In genomic region chr8:83323056-83323455, GRCm38 (mm10) we compare ENCODE assay signal across 16 mouse cellular contexts. TPM values are rescaled to one million over a fixed set of nuclear protein-coding genes. Genes with fewer than 3 reads are reported as not detected.
DNase-seq lines count a peak whose midpoint lies in the region; ATAC-seq lines count a peak whose summit lies in the region.
"Had no signal": no experiment of that assay in that cellular context is flagged by ENCODE, and none has a peak within 500 bp of the region (broad histone marks: within the 10 kb centered on the region; RNA-seq: fewer than 3 reads in every experiment).

No protein-coding gene starts in this region.

- H3K27me3 ChIP-seq in forebrain, embryonic 13.5 days = no peaks in the 10 kb centered on the region
- no peaks in the 10 kb centered on the region for H3K27me3 ChIP-seq in forebrain, embryonic 11.5 days (ENCODE audit: control insufficient read depth, insufficient read depth, low read length)
- H3K27me3 ChIP-seq in limb, embryonic 10.5 days (ENCODE audit: low read depth, poor library complexity, severe bottlenecking) = no peaks in the 10 kb centered on the region
- H3K27me3 ChIP-seq: intestine, embryonic 15.5 days; neural tube, embryonic 12.5 days had no signal

- 0 out of 2 replicates have a peak, but pooled peaks have one; percentile 21 for ATAC-seq in forebrain, embryonic 13.5 days
- no peak for ATAC-seq in forebrain, embryonic 11.5 days (replicated peaks; ENCODE audit: low FRiP score)
- ATAC-seq: intestine, embryonic 15.5 days had no signal

- no peak overlapping the region for H3K4me2 ChIP-seq in forebrain, embryonic 13.5 days
- H3K4me2 ChIP-seq in forebrain, embryonic 11.5 days (ENCODE audit: low read depth, low read length, severe bottlenecking) = no peak overlapping the region
- H3K4me2 ChIP-seq: intestine, embryonic 15.5 days; neural tube, embryonic 12.5 days had no signal

- DNase-seq in forebrain, embryonic 11.5 days (ENCODE audit: low spot score) = no peak
- DNase-seq in right cerebral cortex, postnatal 4 days = peak; percentile 11
- no peak for DNase-seq in right cerebral cortex, adult 2 months (ENCODE audit: low spot score in 2 of 2)
- peak; percentile 29 for DNase-seq in limb, embryonic 10.5 days (ENCODE audit: low spot score)
- peak; percentile 50 for DNase-seq in testis, postnatal 10 days (ENCODE audit: low spot score)
- DNase-seq in left cerebral cortex, adult 8-10 months (ENCODE audit: low spot score in 2 of 2) = no peak
- no peak for DNase-seq in layer of hippocampus, adult 9-10 months (ENCODE audit: low spot score)
- DNase-seq: gastrocnemius, postnatal 14 days; right cerebral cortex, postnatal 14 days had no signal

- H3K27ac ChIP-seq in forebrain, embryonic 13.5 days = no peak overlapping the region
- no peak overlapping the region for H3K27ac ChIP-seq in forebrain, embryonic 11.5 days (ENCODE audit: low read depth, low read length)
- H3K27ac ChIP-seq in limb, embryonic 10.5 days = no peak overlapping the region
- H3K27ac ChIP-seq: intestine, embryonic 15.5 days; neural tube, embryonic 12.5 days had no signal

- no peak overlapping the region for H3K4me3 ChIP-seq in forebrain, embryonic 13.5 days
- H3K4me3 ChIP-seq in forebrain, embryonic 11.5 days (ENCODE audit: low read depth, low read length) = no peak overlapping the region
- H3K4me3 ChIP-seq in limb, embryonic 10.5 days = no peak overlapping the region
- H3K4me3 ChIP-seq: intestine, embryonic 15.5 days; neural tube, embryonic 12.5 days had no signal

- no peaks in the 10 kb centered on the region for H3K9me3 ChIP-seq in forebrain, embryonic 13.5 days (replicated peaks)
- H3K9me3 ChIP-seq in forebrain, embryonic 11.5 days (ENCODE audit: control insufficient read depth, low read length) = no peaks in the 10 kb centered on the region
- H3K9me3 ChIP-seq in limb, embryonic 10.5 days (replicated peaks) = no peaks in the 10 kb centered on the region
- H3K9me3 ChIP-seq: intestine, embryonic 15.5 days; neural tube, embryonic 12.5 days had no signal

- H3K36me3 ChIP-seq in forebrain, embryonic 13.5 days (ENCODE audit: poor library complexity, severe bottlenecking) = peaks cover 57% of the 10 kb centered on the region
- H3K36me3 ChIP-seq in forebrain, embryonic 11.5 days (ENCODE audit: control insufficient read depth, insufficient read depth, low read length) = no peaks in the 10 kb centered on the region
- H3K36me3 ChIP-seq in limb, embryonic 10.5 days = peaks cover 55% of the 10 kb centered on the region
- H3K36me3 ChIP-seq: intestine, embryonic 15.5 days had no signal

- no peak overlapping the region for H3K9ac ChIP-seq in forebrain, embryonic 13.5 days
- no peak overlapping the region for H3K9ac ChIP-seq in forebrain, embryonic 11.5 days (ENCODE audit: low read length)
- H3K9ac ChIP-seq: intestine, embryonic 15.5 days; neural tube, embryonic 12.5 days had no signal

- H3K4me1 ChIP-seq in forebrain, embryonic 13.5 days = no peaks in the 10 kb centered on the region
- no peaks in the 10 kb centered on the region for H3K4me1 ChIP-seq in forebrain, embryonic 11.5 days (replicated peaks; ENCODE audit: control insufficient read depth, insufficient read depth, low read length)
- H3K4me1 ChIP-seq in limb, embryonic 10.5 days = peaks cover 9% of the 10 kb centered on the region; the same call in 1 of the 2 replicates
- H3K4me1 ChIP-seq: intestine, embryonic 15.5 days; neural tube, embryonic 12.5 days had no signal

- 86% methylated on average over 2 of the region's 2 CpGs for WGBS in forebrain, embryonic 13.5 days
- WGBS in forebrain, embryonic 11.5 days = 81% methylated on average over 2 of the region's 2 CpGs
- WGBS in limb, embryonic 10.5 days = 79% methylated on average over 2 of the region's 2 CpGs

RNA-seq across cellular contexts. Expression of gene Elmod2, which starts 9.2 kb away (rescaled TPM):
- 27.9 and 28.3 TPM in 2 replicates for polyA plus RNA-seq in forebrain, embryonic 13.5 days (2015; fragmentation: Nextera tagmentation; extraction: Ambion mirVana)
- polyA plus RNA-seq in forebrain, embryonic 11.5 days (2014; fragmentation: Nextera tagmentation; extraction: Ambion mirVana) = 29.8 and 33.8 TPM in 2 replicates
- 18.1 and 23.4 TPM in 2 replicates for polyA plus RNA-seq in limb, embryonic 10.5 days (2016; fragmentation: Nextera tagmentation; extraction: Ambion mirVana)
- total RNA-seq in left cerebral cortex, adult 8-10 months (2022) = 10 to 100 TPM; 10.0 to 12.4 (median 12.0) TPM

RNA-seq across cellular contexts. Expression of gene Mgat4d, which starts 25.2 kb away (rescaled TPM):
- polyA plus RNA-seq in forebrain, embryonic 13.5 days (2015; fragmentation: Nextera tagmentation; extraction: Ambion mirVana) = not detected in 2 replicates
- polyA plus RNA-seq in forebrain, embryonic 11.5 days (2014; fragmentation: Nextera tagmentation; extraction: Ambion mirVana) = not detected in 2 replicates
- polyA plus RNA-seq in limb, embryonic 10.5 days (2016; fragmentation: Nextera tagmentation; extraction: Ambion mirVana) = not detected in 2 replicates
- not detected for total RNA-seq in left cerebral cortex, adult 8-10 months (2022)
- total RNA-seq: gastrocnemius, postnatal 14 days; layer of hippocampus, postnatal 10 days had no signal
- polyA plus RNA-seq: heart, postnatal 0 days; intestine, embryonic 15.5 days; limb, embryonic 14.5 days; neural tube, embryonic 12.5 days; stomach, embryonic 14.5 days had no signal

RNA-seq across cellular contexts. Expression of gene Ucp1, which starts 32.9 kb away (rescaled TPM):
- not detected in 2 replicates for polyA plus RNA-seq in forebrain, embryonic 13.5 days (2015; fragmentation: Nextera tagmentation; extraction: Ambion mirVana)
- polyA plus RNA-seq in forebrain, embryonic 11.5 days (2014; fragmentation: Nextera tagmentation; extraction: Ambion mirVana) = not detected in 2 replicates
- not detected in 2 replicates for polyA plus RNA-seq in limb, embryonic 10.5 days (2016; fragmentation: Nextera tagmentation; extraction: Ambion mirVana)
- total RNA-seq in left cerebral cortex, adult 8-10 months (2022) = not detected
- total RNA-seq: gastrocnemius, postnatal 14 days; layer of hippocampus, postnatal 10 days had no signal
- polyA plus RNA-seq: heart, postnatal 0 days; intestine, embryonic 15.5 days; stomach, embryonic 14.5 days had no signal

Comparison
In these comparisons a context has a peak if more than half of its experiments do, and no peak if none do; other contexts are left out.
1. DNase-seq: peak in right cerebral cortex, postnatal 4 days (single experiment), limb, embryonic 10.5 days (single experiment) and testis, postnatal 10 days (single experiment); none in forebrain, embryonic 11.5 days (single experiment), right cerebral cortex, adult 2 months (0 of 2), left cerebral cortex, adult 8-10 months (0 of 2) and layer of hippocampus, adult 9-10 months (single experiment).